Mouse (Mus musculus) testis, adult 2 months (tissue): Measurements from ENCODE around the gene Rpl12.

Source experiments
- CTCF ChIP-seq: fragments of 200-500 bp; IDR thresholded peaks from 2 replicates; pipeline ENCODE4 v1.5.1; 2012; ENCODE audit warnings: low read depth, mild to moderate bottlenecking, inconsistent platforms, low read length, moderate library complexity; ENCODE audit not compliant: control insufficient read depth, insufficient read depth, insufficient replicate concordance
- POLR2A ChIP-seq: fragments of 200-500 bp; IDR thresholded peaks from 2 replicates; pipeline ENCODE4 v1.6.1; 2012; ENCODE audit warnings: low read depth, mild to moderate bottlenecking, inconsistent platforms, low read length, moderate library complexity; ENCODE audit not compliant: control insufficient read depth

DNA sequence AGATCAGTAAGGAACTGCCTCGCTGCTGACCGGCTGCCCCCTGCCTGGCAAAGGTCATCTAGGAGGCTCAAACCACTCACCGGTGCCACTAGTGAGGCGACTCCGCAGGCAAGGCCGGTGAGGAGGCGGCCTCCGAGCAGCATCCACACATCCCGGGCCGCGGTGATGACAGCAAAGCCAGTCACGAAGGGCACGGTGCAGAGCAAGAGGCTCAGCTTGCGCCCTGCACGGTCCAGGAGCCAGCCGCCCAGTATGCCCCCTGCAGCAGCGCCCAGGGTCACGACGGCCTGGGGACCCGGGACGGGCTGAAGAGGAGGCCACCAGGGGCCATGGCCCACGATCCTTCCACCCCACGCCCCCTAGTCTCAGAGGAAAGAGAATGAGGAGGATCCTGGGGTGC is 19.9 kb downstream of the Rpl12 start:
- no peak for TF ChIP-seq POLR2A
- no peak for TF ChIP-seq CTCF
